Mouse (Mus musculus) kidney, embryonic 16.5 days (tissue): Measurements from ENCODE around the gene Gm49425. TPM values are rescaled to one million over a fixed set of nuclear protein-coding genes. Genes with fewer than 3 reads are reported as not detected.
A peak's percentile ranks its signal among the peaks of the same experiment; 100 is the strongest.

Experiments
- ATAC-seq: fragments of 200-750 bp; cut with Nextera tagmentation; 2 replicates; pipeline ENCODE4 v1.8.0; 2017; ENCODE audit warnings: moderate TSS enrichment; ENCODE audit not compliant: low FRiP score, low TSS enrichment
- H3K27ac ChIP-seq: fragments of 300-500 bp; sonication (generic); 2 replicates; pipeline ENCODE4 v1.5.1; 2014; ENCODE audit warnings: low read length
- H3K27me3 ChIP-seq: fragments of 300-500 bp; sonication (generic); 2 replicates; pipeline ENCODE4 v1.6.1; 2014; ENCODE audit warnings: low read length, control low read depth, mixed read lengths; ENCODE audit not compliant: insufficient read depth
- H3K36me3 ChIP-seq: fragments of 300-500 bp; sonication (generic); 2 replicates; pipeline ENCODE4 v1.6.1; 2014; ENCODE audit warnings: low read length, control low read depth, mixed read lengths; ENCODE audit not compliant: insufficient read depth
- H3K4me1 ChIP-seq: fragments of 300-500 bp; sonication (generic); 2 replicates; pipeline ENCODE4 v1.6.1; 2014; ENCODE audit warnings: low read length, control low read depth, mixed read lengths; ENCODE audit not compliant: insufficient read depth
- H3K4me2 ChIP-seq: fragments of 300-500 bp; sonication (generic); replicated peaks from 2 replicates; pipeline ENCODE4 v1.6.1; 2014; ENCODE audit warnings: low read depth, low read length
- H3K4me3 ChIP-seq: fragments of 300-500 bp; sonication (generic); 2 replicates; pipeline ENCODE4 v1.5.1; 2014; ENCODE audit warnings: mild to moderate bottlenecking, low read length
- H3K9ac ChIP-seq: fragments of 300-500 bp; sonication (generic); replicated peaks from 2 replicates; pipeline ENCODE4 v1.6.1; 2014; ENCODE audit warnings: low read length
- H3K9me3 ChIP-seq: fragments of 300-500 bp; sonication (generic); 2 replicates; pipeline ENCODE4 v1.6.1; 2016; ENCODE audit warnings: low read length, control low read depth
- WGBS: fragments of 180-500 bp; shearing (Covaris S2); extraction: QIAGEN DNeasy Blood & Tissue Kit; methylation state at CpG from one replicate; pipeline ENCODE4 v1.1.7; 2014; 5-methylcytosine and 5-hydroxymethylcytosine counted together
- polyA plus RNA-seq: library from polyadenylated mRNA; unstranded; fragments of >200 nt; fragmentation: Nextera tagmentation; extraction: Ambion mirVana; gene quantifications from 2 replicates; pipeline ENCODE4 v1.2.1, GENCODE M21; 2015

Gene Gm49425
- polyA plus RNA-seq, 1 experiment from 2014 or later = not detected

- Histone ChIP-seq H3K27me3 (no peaks in the 10 kb centered on the region), H3K9ac (no peak overlapping the region), H3K4me1 (peaks cover 7% of the 10 kb centered on the region; the same call in 1 of the 2 replicates), H3K9me3 (no peaks in the 10 kb centered on the region), H3K4me3 (no peak overlapping the region), H3K4me2 (no peak overlapping the region), H3K27ac (no peak overlapping the region), H3K36me3 (no peaks in the 10 kb centered on the region)
- no peak for ATAC-seq
- WGBS = 93% methylated on average over 6 of the region's 6 CpGs
These were observed 23.3 kb downstream of the Gm49425 start for GRCm38 (mm10) chr15:101493713-101494112.

- no peak overlapping the region for H3K9ac ChIP-seq
- H3K4me1 ChIP-seq = peaks cover 7% of the 10 kb centered on the region; the same call in 1 of the 2 replicates
- no peaks in the 10 kb centered on the region for H3K36me3 ChIP-seq
- no peak overlapping the region for H3K4me3 ChIP-seq
- no peak overlapping the region for H3K27ac ChIP-seq
- no peak for ATAC-seq
- H3K9me3 ChIP-seq = no peaks in the 10 kb centered on the region
- H3K4me2 ChIP-seq = no peak overlapping the region
- H3K27me3 ChIP-seq = no peaks in the 10 kb centered on the region
- 19% methylated on average over 8 of the region's 8 CpGs for WGBS
These were observed 24.3 kb downstream of the Gm49425 start for GRCm38 (mm10) chr15:101492718-101493117.

- Histone ChIP-seq H3K9me3 (no peaks in the 10 kb centered on the region), H3K27me3 (no peaks in the 10 kb centered on the region), H3K4me1 (peaks cover 7% of the 10 kb centered on the region; the same call in 1 of the 2 replicates), H3K27ac (no peak within 1 kb of the TSS), H3K4me3 (no peak within 1 kb of the TSS), H3K9ac (no peak within 1 kb of the TSS), H3K36me3 (no peaks in the 10 kb centered on the region), H3K4me2 (no peak within 1 kb of the TSS)
- 51% methylated on average over 6 of the region's 6 CpGs for WGBS
- no peak for ATAC-seq
These were observed 25.6 kb downstream of the Gm49425 start, which contains the start of gene Krt83 for GRCm38 (mm10) chr15:101491431-101491830. TSS of gene Krt83 (minus strand) at chr15:101491512.

- 73% methylated on average over 11 of the region's 11 CpGs for WGBS
- H3K4me2 ChIP-seq = no peak overlapping the region
- no peaks in the 10 kb centered on the region for H3K9me3 ChIP-seq
- H3K4me1 ChIP-seq = peaks cover 4% of the 10 kb centered on the region; the same call in 1 of the 2 replicates
- no peak overlapping the region for H3K4me3 ChIP-seq
- no peaks in the 10 kb centered on the region for H3K36me3 ChIP-seq
- H3K9ac ChIP-seq = no peak overlapping the region
- no peaks in the 10 kb centered on the region for H3K27me3 ChIP-seq
- H3K27ac ChIP-seq = no peak overlapping the region
- ATAC-seq = no peak
These were observed 31.0 kb downstream of the Gm49425 start for GRCm38 (mm10) chr15:101485911-101486635.

GRCm38 (mm10) chr15:101484939-101485338 is 32.1 kb downstream of the Gm49425 start:
- ATAC-seq = no peak
- Histone ChIP-seq H3K4me1 (peaks cover 4% of the 10 kb centered on the region; the same call in 1 of the 2 replicates), H3K36me3 (no peaks in the 10 kb centered on the region), H3K27me3 (no peaks in the 10 kb centered on the region), H3K4me2 (no peak overlapping the region), H3K27ac (no peak overlapping the region), H3K9ac (no peak overlapping the region), H3K4me3 (no peak overlapping the region), H3K9me3 (no peaks in the 10 kb centered on the region)
- 47% methylated on average over 1 of the region's 1 CpGs for WGBS

GRCm38 (mm10) chr15:101483646-101484045 is 33.4 kb downstream of the Gm49425 start:
- 56% methylated on average over 1 of the region's 1 CpGs for WGBS
- Histone ChIP-seq H3K4me3 (no peak overlapping the region), H3K9ac (no peak overlapping the region), H3K27ac (no peak overlapping the region), H3K36me3 (no peaks in the 10 kb centered on the region), H3K27me3 (peaks cover 5% of the 10 kb centered on the region; the same call in 1 of the 2 replicates), H3K9me3 (no peaks in the 10 kb centered on the region), H3K4me1 (peaks cover 14% of the 10 kb centered on the region; the same call in 1 of the 2 replicates), H3K4me2 (no peak overlapping the region)
- ATAC-seq = no peak

- no peak overlapping the region for H3K27ac ChIP-seq
- no peak overlapping the region for H3K9ac ChIP-seq
- H3K36me3 ChIP-seq = no peaks in the 10 kb centered on the region
- H3K4me2 ChIP-seq = no peak overlapping the region
- no peak for ATAC-seq
- peaks cover 14% of the 10 kb centered on the region; the same call in 1 of the 2 replicates for H3K4me1 ChIP-seq
- no peak overlapping the region for H3K4me3 ChIP-seq
- H3K27me3 ChIP-seq = peaks cover 6% of the 10 kb centered on the region; the same call in 1 of the 2 replicates
- 46% methylated on average over 4 of the region's 4 CpGs for WGBS
- no peaks in the 10 kb centered on the region for H3K9me3 ChIP-seq
These were observed 35.0 kb downstream of the Gm49425 start for GRCm38 (mm10) chr15:101482056-101482455.

GRCm38 (mm10) chr15:101479666-101480060 is 37.4 kb downstream of the Gm49425 start:
- ATAC-seq = no peak
- H3K9ac ChIP-seq = 0 out of 2 replicates have a peak overlapping the region, but pooled peaks have one; percentile 1
- H3K4me2 ChIP-seq = peak overlapping the region; percentile 51

GRCm38 (mm10) chr15:101479007-101479665 is 37.9 kb downstream of the Gm49425 start:
- no peak overlapping the region for H3K27ac ChIP-seq
- no peaks in the 10 kb centered on the region for H3K36me3 ChIP-seq
- peaks cover 6% of the 10 kb centered on the region; the same call in 1 of the 2 replicates for H3K27me3 ChIP-seq
- H3K9ac ChIP-seq = peak overlapping the region; percentile 1; the same call in 1 of the 2 replicates
- 8% methylated on average over 31 of the region's 31 CpGs for WGBS
- H3K4me3 ChIP-seq = peak overlapping the region; percentile 29
- H3K9me3 ChIP-seq = no peaks in the 10 kb centered on the region
- peak overlapping the region; percentile 51 for H3K4me2 ChIP-seq
- peak; percentile 41; the same call in 1 of the 2 replicates for ATAC-seq
- peaks cover 14% of the 10 kb centered on the region; the same call in 1 of the 2 replicates for H3K4me1 ChIP-seq

More at GRCm38 (mm10) chr15:101479666-101480060, 37.4 kb downstream of the Gm49425 start:
- no peak overlapping the region for H3K27ac ChIP-seq
- WGBS = 26% methylated on average over 11 of the region's 11 CpGs
- H3K27me3 ChIP-seq = peaks cover 6% of the 10 kb centered on the region; the same call in 1 of the 2 replicates
- H3K4me3 ChIP-seq = peak overlapping the region; percentile 29
- peaks cover 14% of the 10 kb centered on the region; the same call in 1 of the 2 replicates for H3K4me1 ChIP-seq
- H3K36me3 ChIP-seq = no peaks in the 10 kb centered on the region
- no peaks in the 10 kb centered on the region for H3K9me3 ChIP-seq
